Mouse (Mus musculus): Measurements from ENCODE around the gene Rassf3. TPM values are rescaled to one million over a fixed set of nuclear protein-coding genes. Genes with fewer than 3 reads are reported as not detected.

Rassf3 gene
- polyA plus RNA-seq, 1 experiment: 0.07 TPM

GRCm38 (mm10) chr10:121422294-121422693, 53.9 kb downstream of the Rassf3 start:
- H3K27me3 ChIP-seq (ENCODE audit: control insufficient read depth): no peaks in the 10 kb centered on the region
- no peaks in the 10 kb centered on the region for H3K36me3 ChIP-seq (ENCODE audit: control insufficient read depth)
- no peaks in the 10 kb centered on the region for H3K9me3 ChIP-seq (ENCODE audit: control insufficient read depth, low read length)
- H3K4me1 ChIP-seq (ENCODE audit: control insufficient read depth): peaks cover 8% of the 10 kb centered on the region
- no peak overlapping the region for H3K4me3 ChIP-seq (replicated peaks)
- TF ChIP-seq TAL1 (IDR thresholded peaks at IDR 0.05; ENCODE audit: low read length) (no peak), GATA1 (IDR thresholded peaks at IDR 0.05; ENCODE audit: low read length) (no peak)

GRCm38 (mm10) chr10:121421657-121422290, 54.4 kb downstream of the Rassf3 start:
- Histone ChIP-seq H3K27me3 (ENCODE audit: control insufficient read depth) (no peaks in the 10 kb centered on the region), H3K4me1 (ENCODE audit: control insufficient read depth) (peaks cover 8% of the 10 kb centered on the region), H3K4me3 (replicated peaks) (no peak overlapping the region)

GRCm38 (mm10) chr10:121421023-121421422, 55.1 kb downstream of the Rassf3 start:
- no peak for TF ChIP-seq TAL1 (IDR thresholded peaks at IDR 0.05; ENCODE audit: low read length)
- TF ChIP-seq GATA1 (IDR thresholded peaks at IDR 0.05; ENCODE audit: low read length): no peak
- Histone ChIP-seq H3K9me3 (ENCODE audit: control insufficient read depth, low read length) (no peaks in the 10 kb centered on the region), H3K4me3 (replicated peaks) (no peak overlapping the region), H3K4me1 (ENCODE audit: control insufficient read depth) (peaks cover 8% of the 10 kb centered on the region), H3K27me3 (ENCODE audit: control insufficient read depth) (no peaks in the 10 kb centered on the region), H3K36me3 (ENCODE audit: control insufficient read depth) (no peaks in the 10 kb centered on the region; the same call in 1 of the 2 replicates)

More at GRCm38 (mm10) chr10:121421657-121422290, 54.4 kb downstream of the Rassf3 start:
- Histone ChIP-seq H3K36me3 (ENCODE audit: control insufficient read depth) (no peaks in the 10 kb centered on the region), H3K9me3 (ENCODE audit: control insufficient read depth, low read length) (no peaks in the 10 kb centered on the region)
- no peak for TF ChIP-seq GATA1 (IDR thresholded peaks at IDR 0.05; ENCODE audit: low read length)
- no peak for TF ChIP-seq TAL1 (IDR thresholded peaks at IDR 0.05; ENCODE audit: low read length)

DNA sequence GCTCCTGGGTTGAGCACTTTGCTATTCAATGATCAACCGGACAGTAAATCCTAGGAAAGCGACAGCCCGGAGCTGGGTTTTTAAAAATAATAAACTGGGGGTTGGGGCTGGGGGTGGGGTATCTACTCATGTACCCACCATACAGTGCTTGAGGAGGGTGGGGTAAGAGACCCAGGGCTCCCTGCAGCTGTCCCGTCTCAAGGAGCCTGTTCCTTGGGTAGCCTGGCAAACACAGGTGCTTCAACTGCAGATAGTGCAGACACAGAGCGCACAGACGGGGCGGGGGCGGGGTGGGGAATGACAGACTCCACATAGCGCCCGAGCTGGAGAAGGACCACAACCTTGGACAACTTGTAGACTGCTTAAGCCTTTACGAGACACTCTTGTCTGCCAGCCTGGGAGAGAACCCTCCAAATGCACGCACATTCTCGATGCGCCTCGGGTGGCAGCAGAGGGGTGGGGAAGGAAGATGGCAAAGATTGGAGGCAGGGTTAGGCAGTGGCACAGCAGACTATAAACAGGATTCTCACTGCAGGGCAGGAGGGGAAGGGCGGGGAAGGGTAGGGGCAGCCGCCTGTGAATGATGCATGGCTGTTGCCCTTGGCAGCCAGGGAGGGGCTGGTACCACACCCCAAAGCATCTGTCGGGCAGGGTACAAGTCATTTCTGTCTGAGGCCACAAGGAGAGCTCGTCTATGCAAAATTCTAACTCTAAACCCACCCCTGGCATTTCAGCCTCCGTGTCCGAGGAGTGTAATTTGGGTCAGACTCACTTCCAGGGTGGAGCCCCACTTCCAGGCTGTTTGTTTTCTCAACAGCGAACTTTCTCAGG, 56.3 kb downstream of the Rassf3 start:
- Histone ChIP-seq H3K9me3 (ENCODE audit: control insufficient read depth, low read length) (no peaks in the 10 kb centered on the region), H3K4me3 (replicated peaks) (no peak overlapping the region), H3K27me3 (ENCODE audit: control insufficient read depth) (no peaks in the 10 kb centered on the region), H3K36me3 (ENCODE audit: control insufficient read depth) (peaks cover 3% of the 10 kb centered on the region; the same call in 1 of the 2 replicates), H3K4me1 (ENCODE audit: control insufficient read depth) (peaks cover 8% of the 10 kb centered on the region)
- TF ChIP-seq GATA1 (IDR thresholded peaks at IDR 0.05; ENCODE audit: low read length) (no peak), TAL1 (IDR thresholded peaks at IDR 0.05; ENCODE audit: low read length) (no peak)

DNA sequence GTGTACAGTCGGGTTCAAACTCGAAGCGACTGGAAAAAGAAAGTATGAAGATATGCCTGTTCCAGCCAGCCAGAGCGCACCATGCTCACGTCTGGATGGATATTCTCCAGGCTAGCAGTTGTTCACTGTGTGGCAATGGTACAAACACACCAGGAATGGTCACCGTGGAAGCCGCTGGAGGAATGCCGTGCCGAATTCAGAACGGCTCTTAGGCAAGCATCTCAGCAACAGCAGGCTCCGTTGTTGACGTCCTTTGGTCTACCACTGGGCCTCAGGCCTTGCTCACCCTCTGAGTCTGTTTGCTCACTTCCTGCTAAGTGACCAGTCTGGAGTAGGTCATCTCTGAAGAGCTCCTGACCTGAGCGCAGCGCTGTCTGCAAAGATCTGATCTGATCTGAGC, 57.3 kb downstream of the Rassf3 start:
- Histone ChIP-seq H3K9me3 (ENCODE audit: control insufficient read depth, low read length) (no peaks in the 10 kb centered on the region), H3K27me3 (ENCODE audit: control insufficient read depth) (no peaks in the 10 kb centered on the region), H3K36me3 (ENCODE audit: control insufficient read depth) (peaks cover 5% of the 10 kb centered on the region; the same call in 1 of the 2 replicates), H3K4me3 (replicated peaks) (no peak overlapping the region), H3K4me1 (ENCODE audit: control insufficient read depth) (peaks cover 8% of the 10 kb centered on the region)
- no peak for TF ChIP-seq GATA1 (IDR thresholded peaks at IDR 0.05; ENCODE audit: low read length)
- no peak for TF ChIP-seq TAL1 (IDR thresholded peaks at IDR 0.05; ENCODE audit: low read length)

DNA sequence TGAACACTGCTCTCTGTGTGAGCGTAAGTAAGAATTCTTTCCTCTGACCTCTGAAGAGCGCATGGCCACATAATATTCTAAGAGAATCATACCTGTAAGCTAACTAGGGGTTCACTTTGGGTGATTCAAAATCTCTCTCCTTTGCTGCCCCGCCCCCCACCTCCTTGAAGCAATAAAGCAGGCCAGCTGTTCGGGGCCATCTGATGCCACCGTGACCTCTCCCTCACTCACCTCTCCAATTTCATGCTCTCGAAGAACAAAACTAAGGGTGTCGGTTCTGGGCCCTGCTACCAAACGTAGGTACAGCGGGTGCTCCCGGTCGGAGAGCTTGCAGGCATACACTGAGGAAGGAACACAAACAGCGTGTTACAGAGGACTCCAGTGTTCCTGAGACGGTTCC, 62.0 kb downstream of the Rassf3 start:
- no peak overlapping the region for H3K4me3 ChIP-seq (replicated peaks)
- no peak for TF ChIP-seq GATA1 (IDR thresholded peaks at IDR 0.05; ENCODE audit: low read length)
- TF ChIP-seq TAL1 (IDR thresholded peaks at IDR 0.05; ENCODE audit: low read length): no peak
- no peaks in the 10 kb centered on the region for H3K4me1 ChIP-seq (ENCODE audit: control insufficient read depth)
- no peaks in the 10 kb centered on the region for H3K9me3 ChIP-seq (ENCODE audit: control insufficient read depth, low read length)
- H3K27me3 ChIP-seq (ENCODE audit: control insufficient read depth): no peaks in the 10 kb centered on the region
- peaks cover 12% of the 10 kb centered on the region; the same call in 1 of the 2 replicates for H3K36me3 ChIP-seq (ENCODE audit: control insufficient read depth)

DNA sequence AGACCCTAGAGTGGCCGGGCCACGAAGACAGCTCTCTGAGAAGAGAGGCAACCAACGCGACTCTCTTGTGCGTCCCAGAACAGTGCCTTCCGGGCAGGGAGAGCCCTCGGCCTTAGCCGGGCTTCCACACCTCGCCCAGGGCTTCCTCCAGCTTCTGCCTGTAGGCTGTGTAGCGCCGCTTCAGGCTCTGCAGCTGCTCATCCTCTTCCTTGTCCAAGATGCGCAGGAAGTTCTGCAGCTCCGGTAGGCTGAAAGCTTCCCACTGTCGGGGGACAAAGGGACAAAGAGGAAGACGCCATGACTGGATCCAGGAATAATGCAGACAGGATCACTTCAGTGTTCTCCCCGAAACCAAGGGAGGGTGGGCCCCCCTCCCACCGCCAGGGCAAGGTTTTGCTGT, 63.3 kb downstream of the Rassf3 start:
- peaks cover 12% of the 10 kb centered on the region; the same call in 1 of the 2 replicates for H3K36me3 ChIP-seq (ENCODE audit: control insufficient read depth)
- no peak overlapping the region for H3K4me3 ChIP-seq (replicated peaks)
- TF ChIP-seq GATA1 (IDR thresholded peaks at IDR 0.05; ENCODE audit: low read length) (no peak), TAL1 (IDR thresholded peaks at IDR 0.05; ENCODE audit: low read length) (no peak)
- H3K27me3 ChIP-seq (ENCODE audit: control insufficient read depth): no peaks in the 10 kb centered on the region
- no peaks in the 10 kb centered on the region for H3K4me1 ChIP-seq (ENCODE audit: control insufficient read depth)
- no peaks in the 10 kb centered on the region for H3K9me3 ChIP-seq (ENCODE audit: control insufficient read depth, low read length)

DNA sequence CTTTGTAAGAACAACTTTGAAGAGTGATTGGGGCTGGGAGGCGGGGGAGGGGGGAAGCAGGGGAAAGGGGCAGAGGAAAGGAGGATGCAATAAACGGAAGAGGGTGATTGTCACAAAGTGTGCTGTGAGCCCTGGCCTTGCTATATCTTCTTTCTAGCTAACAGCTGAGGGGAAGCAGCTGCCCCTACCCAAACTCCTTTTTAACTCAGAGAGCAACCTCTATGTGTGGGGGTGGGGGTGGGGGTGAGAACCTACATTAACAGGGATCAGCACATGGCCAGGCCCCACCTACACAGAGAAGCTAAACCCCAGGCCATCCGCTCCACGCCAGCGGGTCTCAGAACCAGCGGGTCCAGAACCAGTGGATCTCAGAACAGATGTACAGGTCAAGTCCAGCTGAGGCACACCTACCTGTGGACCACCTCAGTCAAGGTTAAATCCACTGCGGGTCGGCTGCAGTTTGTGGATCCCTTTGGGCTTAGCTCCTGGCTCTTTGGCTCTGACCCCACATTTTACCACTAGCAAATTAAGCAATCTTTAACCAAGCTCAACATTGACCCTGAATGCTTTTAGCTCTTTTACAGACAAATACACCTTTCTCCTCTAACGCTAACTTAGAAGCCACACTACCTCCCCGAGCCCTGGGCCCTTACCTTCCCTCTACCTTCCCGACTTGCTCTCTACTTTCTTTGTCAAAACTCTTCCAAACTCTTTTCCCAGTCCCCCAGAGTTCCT, 64.3 kb downstream of the Rassf3 start:
- no peak for TF ChIP-seq GATA1 (IDR thresholded peaks at IDR 0.05; ENCODE audit: low read length)
- TF ChIP-seq TAL1 (IDR thresholded peaks at IDR 0.05; ENCODE audit: low read length): no peak
- Histone ChIP-seq H3K4me1 (ENCODE audit: control insufficient read depth) (no peaks in the 10 kb centered on the region), H3K36me3 (ENCODE audit: control insufficient read depth) (peaks cover 12% of the 10 kb centered on the region; the same call in 1 of the 2 replicates), H3K9me3 (ENCODE audit: control insufficient read depth, low read length) (no peaks in the 10 kb centered on the region), H3K27me3 (ENCODE audit: control insufficient read depth) (no peaks in the 10 kb centered on the region), H3K4me3 (replicated peaks) (no peak overlapping the region)

DNA sequence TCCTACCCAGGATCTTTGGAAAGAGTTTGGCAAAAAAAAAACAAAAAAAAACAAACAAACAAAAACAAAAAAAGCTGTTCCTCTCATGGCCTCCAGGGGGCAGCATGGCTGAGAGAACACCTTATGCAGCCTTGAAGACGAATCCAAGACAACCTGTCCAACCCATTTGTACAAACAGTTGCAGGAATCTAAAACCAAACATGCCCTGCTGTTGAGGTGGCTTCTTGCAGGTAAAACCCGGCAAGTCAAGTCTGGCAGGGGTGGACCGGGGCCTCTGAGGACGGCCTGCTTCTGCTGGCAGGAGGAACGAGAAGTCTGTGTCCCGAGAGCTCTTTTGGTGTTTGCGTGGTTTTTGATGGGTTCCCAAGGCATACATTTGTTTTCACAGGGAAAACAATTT, 66.4 kb downstream of the Rassf3 start:
- Histone ChIP-seq H3K27me3 (ENCODE audit: control insufficient read depth) (no peaks in the 10 kb centered on the region), H3K4me1 (ENCODE audit: control insufficient read depth) (no peaks in the 10 kb centered on the region), H3K36me3 (ENCODE audit: control insufficient read depth) (peaks cover 8% of the 10 kb centered on the region; the same call in 1 of the 2 replicates), H3K4me3 (replicated peaks) (no peak overlapping the region), H3K9me3 (ENCODE audit: control insufficient read depth, low read length) (no peaks in the 10 kb centered on the region)
- TF ChIP-seq TAL1 (IDR thresholded peaks at IDR 0.05; ENCODE audit: low read length) (no peak), GATA1 (IDR thresholded peaks at IDR 0.05; ENCODE audit: low read length) (no peak)
